Mouse (Mus musculus): ENCODE measurements around the gene Aldh1a2.
A peak's percentile ranks its signal among the peaks of the same experiment; 100 is the strongest.

The Aldh1a2 gene

GRCm38 (mm10) chr9:71215248-71216035 lies at the start of gene Aldh1a2:
Gene Aldh1a2, plus strand, starts transcription at chr9:71215789.
- peak; percentile 21 to 56 for DNase-seq

- no peak for DNase-seq
These were observed 49.4 kb upstream of the Aldh1a2 start for GRCm38 (mm10) chr9:71166019-71166705.

DNA sequence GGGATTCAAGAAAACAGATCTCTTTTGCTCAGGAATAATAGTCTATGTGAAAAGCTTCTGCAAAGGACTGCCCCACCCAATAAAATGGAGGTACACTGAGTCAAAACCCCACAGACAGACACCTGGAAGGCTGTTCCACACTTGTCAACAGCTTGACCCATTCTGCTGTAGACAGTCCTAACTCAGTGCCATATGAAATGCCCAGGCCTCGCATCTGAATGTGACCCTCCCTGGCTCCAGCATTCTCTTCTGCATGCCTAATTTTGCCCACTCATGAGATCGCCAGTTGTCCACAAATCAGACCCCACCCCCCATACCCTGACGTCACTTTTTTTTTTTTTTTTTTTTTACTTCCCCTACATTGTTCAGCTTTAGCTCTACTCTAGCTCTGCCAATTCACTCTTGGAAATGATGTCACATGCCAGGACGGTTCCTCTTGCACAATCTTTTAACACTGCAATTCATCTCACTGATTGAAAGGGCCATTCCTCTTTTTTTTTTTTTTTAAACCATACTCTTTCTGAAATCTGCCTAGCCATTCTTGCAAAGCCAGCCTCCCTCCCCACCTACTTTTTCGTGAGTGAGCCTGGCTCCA lies 48.6 kb upstream of the Aldh1a2 start:
- DNase-seq, result no peak

- DNase-seq, result no peak
These were observed 47.9 kb upstream of the Aldh1a2 start for GRCm38 (mm10) chr9:71167473-71168215.

DNA sequence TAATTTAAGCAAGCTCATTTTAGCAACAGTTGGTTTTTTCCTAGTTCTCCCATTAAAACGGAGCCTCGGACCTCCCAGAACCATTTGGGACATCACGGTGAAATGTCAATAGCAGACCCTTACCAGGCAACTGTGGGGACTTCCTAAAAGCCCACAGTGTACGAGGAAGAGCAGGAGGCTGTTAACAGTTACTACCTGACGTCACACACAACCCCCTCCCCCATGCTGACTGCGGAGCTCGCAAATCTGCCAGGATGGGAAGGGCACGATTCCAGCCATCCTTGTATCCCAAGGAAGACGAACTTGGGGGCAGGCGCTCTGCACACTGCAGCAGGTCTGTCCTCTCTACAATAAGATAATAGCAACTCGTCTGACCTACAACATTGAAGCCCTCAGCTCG lies 47.1 kb upstream of the Aldh1a2 start, which contains the start of gene Aqp9:
Gene Aqp9, minus strand, starts transcription at position 172 of the 400 bp plus-strand sequence.
- DNase-seq, result no peak

GRCm38 (mm10) chr9:71173533-71173932 lies 42.1 kb upstream of the Aldh1a2 start:
- no peak for DNase-seq

- DNase-seq, result no peak
These were observed 41.1 kb upstream of the Aldh1a2 start for GRCm38 (mm10) chr9:71174316-71174975.

GRCm38 (mm10) chr9:71175686-71176085 lies 39.9 kb upstream of the Aldh1a2 start:
- no peak for DNase-seq

DNA sequence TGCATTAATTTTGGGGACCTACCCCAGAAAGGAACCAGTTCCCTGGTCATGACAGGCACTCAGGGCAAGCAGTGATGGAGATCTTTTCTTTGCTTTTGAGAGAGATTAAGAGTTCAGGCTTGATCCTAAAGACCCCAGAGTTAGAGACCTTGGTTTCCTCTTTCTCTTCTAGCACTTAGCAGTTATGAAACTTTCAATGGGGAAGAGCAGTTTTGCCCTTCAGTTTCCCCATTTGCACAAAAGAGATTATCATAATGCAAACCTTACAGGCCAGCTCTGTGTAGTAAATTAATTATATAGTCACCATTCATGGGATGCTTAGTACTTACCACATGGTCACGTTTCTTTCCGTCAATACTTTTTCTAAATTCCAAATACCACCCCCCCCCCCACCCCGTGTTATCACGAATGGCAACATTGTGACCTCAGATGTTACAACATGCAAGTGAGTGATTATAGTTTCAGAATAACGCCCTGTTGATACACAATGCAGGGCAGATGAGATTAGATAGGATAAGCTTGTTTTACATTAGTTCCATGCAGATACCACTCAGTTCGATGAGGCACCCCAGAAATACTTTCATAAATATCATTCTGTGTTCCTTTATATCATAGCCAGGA lies 36.2 kb upstream of the Aldh1a2 start:
- no peak for DNase-seq

DNA sequence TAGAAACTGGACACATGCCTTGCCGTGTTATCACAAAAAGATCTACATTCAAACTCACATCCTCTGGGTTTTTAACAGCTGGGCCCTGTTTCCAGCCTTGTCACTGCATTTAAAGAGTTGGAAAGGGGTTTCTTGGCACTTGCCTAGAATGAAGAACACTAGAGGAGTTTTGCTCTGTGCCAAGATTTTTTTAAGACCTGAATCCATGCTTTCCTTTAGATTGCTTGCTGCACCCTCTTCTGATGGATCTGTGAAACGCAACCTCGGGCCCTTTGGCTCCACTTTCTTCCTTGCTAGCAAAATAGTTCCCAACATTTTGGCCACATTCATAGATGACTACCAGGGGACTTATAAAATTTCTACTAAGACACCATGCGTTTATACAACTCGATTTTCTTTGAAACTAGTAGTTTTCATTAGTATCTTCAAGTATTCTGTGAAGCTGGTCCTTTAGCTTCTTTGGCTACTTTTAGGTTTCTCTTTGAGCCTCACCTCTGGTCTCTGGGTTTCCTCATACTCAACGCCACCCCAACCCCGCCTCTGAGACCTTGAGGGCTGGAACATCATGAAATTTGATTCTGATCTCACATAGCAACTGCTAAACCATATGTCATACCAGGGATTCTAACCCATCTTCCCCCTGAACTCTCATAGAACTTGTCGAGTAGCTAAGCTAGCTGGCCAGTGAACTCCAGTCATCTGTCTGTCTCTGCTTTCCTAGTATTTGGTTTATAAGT lies 35.5 kb upstream of the Aldh1a2 start:
- no peak for DNase-seq

GRCm38 (mm10) chr9:71185285-71185684 lies 30.3 kb upstream of the Aldh1a2 start:
- no peak for DNase-seq

DNA sequence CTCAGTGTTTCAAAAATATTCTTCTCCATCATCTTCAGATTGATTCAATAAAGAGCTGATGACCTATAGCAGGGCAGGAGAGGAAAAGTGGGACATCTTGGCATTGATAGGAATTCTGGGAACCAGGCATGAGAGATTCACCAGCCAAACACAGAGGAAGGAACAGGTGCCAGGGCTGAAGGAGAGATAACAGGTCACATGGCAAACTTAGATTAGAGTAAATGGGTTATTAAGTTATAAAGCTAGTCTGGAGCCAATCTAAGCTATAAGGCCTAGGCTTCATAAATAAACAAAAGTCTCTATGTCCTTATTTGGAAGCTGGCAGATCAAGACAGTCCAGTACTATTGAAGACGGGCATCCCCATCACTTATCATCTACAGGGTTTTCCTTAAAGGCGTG lies 29.8 kb upstream of the Aldh1a2 start:
- no peak for DNase-seq

GRCm38 (mm10) chr9:71187396-71187795 lies 28.2 kb upstream of the Aldh1a2 start:
- no peak for DNase-seq

- DNase-seq, result peak; percentile 36 to 75
These were observed 26.8 kb upstream of the Aldh1a2 start for GRCm38 (mm10) chr9:71188647-71189415.

GRCm38 (mm10) chr9:71198826-71199225 lies 16.8 kb upstream of the Aldh1a2 start:
- DNase-seq, result no peak

DNA sequence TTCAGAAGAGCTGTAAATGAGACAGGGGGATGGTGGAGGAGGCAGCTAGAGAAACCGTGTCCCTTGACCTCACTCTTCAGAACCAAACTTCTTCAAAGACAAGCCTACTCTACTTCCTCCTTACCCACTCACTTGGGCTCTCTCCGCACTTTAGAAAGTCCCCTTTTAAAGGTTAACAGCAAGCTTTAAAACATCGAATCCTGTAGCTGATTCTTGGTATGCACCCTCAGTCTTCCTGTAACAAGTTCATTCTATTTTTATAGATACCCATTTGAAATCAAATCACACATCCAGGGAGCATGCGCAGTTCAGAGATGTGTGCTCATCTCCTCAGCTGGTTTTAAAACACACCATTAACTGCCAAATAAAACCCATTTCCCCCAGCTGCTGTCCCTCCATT lies 13.3 kb upstream of the Aldh1a2 start:
- no peak for DNase-seq

DNA sequence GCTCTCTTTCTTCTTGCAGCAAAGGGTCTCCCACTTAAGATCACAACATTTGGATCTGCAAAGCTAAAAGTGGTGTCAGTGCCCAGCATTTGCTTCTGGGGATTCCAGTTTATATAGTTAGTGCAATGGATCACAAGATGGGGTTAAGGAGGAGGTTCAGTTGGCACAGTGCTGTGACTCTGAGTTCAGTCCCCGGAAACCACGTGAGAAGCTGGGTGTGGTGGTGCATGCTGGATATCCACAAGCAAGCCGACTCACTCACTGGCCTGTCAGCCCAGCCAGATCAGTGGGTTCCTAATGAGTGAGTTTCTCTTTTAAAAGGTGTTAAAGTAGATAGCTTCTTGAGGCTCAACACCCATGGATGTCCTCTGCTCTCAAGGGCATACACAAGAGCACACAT lies 6.3 kb upstream of the Aldh1a2 start:
- no peak for DNase-seq

DNA sequence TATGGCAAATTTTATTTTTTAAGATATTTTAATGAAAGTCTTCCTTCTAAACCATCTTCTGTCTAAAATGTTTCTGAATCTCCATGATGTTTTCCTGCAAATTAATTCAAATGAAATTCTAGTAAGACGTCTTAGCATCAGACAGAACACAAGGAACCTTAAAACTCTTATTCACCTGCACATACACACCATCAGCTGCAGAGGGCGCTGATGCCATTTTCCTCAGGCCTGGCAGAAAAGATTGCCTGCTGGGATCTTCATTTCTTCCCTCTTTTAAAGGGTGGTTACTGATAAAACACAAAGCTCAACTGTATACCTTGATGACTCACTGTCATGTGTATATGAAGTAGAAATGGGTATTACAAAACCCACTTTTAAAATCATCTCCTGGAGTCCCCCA lies 4.7 kb upstream of the Aldh1a2 start:
- no peak for DNase-seq

DNA sequence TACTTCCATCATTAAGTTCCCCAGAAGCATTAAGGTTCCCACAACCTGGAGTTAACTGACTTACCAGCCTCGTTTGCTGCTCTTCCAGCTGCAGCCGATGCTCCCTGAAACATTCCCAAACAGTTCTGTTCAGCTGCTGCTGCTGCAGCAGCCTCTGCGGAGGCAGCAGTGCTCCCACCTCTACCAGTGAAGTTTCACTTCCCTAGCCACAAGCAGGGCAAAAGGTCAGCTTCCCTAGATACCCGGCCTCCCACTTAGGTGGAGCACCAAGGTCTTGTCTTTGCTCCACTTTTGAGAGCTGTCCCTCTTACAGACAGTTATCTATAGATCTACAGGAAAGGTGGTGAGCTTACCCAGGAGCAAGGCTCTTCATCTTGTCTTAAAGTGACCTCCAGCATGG lies 2.0 kb upstream of the Aldh1a2 start:
- peak; percentile 12 to 21 for DNase-seq
